Mouse (Mus musculus) bone marrow, adult 2 months (tissue): ENCODE measurements around the gene Tab2.

Source experiments
- CTCF ChIP-seq: fragments of 200-500 bp; IDR thresholded peaks from 2 replicates; pipeline ENCODE4 v1.5.1; 2011; ENCODE audit warnings: low read length, control low read depth; ENCODE audit not compliant: control insufficient read depth, insufficient read depth
- POLR2A ChIP-seq: fragments of 200-500 bp; IDR thresholded peaks from 2 replicates; pipeline ENCODE4 v1.6.1; 2011; ENCODE audit warnings: low read depth, mild to moderate bottlenecking, control low read depth, low read length, borderline replicate concordance; ENCODE audit not compliant: control insufficient read depth

DNA sequence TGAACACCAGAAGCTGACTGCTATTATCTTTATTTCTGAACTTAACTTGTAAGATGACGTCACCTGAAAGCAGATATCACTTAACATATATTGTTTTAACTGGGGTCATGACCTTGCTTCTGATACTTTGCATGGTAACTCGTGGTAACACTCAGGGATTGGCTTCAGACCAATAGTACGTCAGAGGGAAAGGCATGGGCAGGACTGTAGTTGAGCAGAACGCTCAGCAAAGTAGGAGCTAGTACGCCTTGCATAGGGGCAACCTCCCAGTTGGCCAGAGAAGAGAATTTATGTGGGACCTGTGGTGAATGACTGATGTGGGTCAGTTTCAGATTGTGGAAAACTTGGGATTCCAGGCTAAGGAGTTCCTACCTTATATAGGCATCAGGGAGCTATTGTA lies 35.6 kb upstream of the Tab2 start:
- no peak for TF ChIP-seq POLR2A
- no peak for TF ChIP-seq CTCF
